Mouse (Mus musculus): Measurements from ENCODE around the gene Gm826. TPM values are rescaled to one million over a fixed set of nuclear protein-coding genes. Genes with fewer than 3 reads are reported as not detected.

Gene Gm826
- 0.95 TPM in 1 of 2 replicates, not detected in the other for polyA plus RNA-seq (2015; fragmentation: Nextera tagmentation; extraction: Ambion mirVana)

DNA sequence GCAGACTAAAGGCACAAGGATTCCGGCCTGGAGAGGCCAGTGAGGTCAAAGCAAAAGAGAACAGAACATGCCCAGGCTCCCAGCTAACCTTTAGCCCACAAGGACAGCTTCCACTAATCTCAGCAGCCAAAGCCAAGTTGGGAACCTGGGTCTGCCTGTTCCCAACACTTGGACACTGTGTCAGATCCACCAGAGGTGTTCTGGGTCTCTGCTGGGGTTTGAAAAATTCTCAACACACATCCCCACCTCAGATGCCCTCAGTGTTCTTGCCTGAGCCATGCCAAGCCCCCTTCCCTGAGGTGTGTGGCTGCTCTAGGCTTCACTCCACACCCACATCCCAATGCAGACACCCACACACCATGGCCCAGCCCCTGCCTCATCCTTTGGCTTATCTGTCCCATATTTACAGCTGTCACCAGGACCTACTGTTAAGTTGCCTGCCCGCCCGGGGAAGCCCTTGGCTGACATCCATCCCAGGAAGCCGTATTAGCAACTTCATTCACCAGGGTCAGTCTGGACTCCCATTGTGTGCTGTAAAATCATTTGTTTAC lies at the start of gene Gm826:
Gene Gm826, minus strand, starts transcription at position 52 of the 551 bp plus-strand sequence.
- H3K36me3 ChIP-seq: no peaks in the 10 kb centered on the region
- no peak for ATAC-seq (ENCODE audit: insufficient number of reproducible peaks, insufficient read depth, low FRiP score, low TSS enrichment, low read depth)
- no peaks in the 10 kb centered on the region for H3K27me3 ChIP-seq
- 69% methylated on average over 4 of the region's 4 CpGs for WGBS
- H3K4me3 ChIP-seq: no peak within 1 kb of the TSS
- no peak within 1 kb of the TSS for H3K27ac ChIP-seq
- H3K4me1 ChIP-seq: no peaks in the 10 kb centered on the region
- H3K9me3 ChIP-seq: no peaks in the 10 kb centered on the region
- H3K9ac ChIP-seq: no peak within 1 kb of the TSS
- no peak within 1 kb of the TSS for H3K4me2 ChIP-seq

DNA sequence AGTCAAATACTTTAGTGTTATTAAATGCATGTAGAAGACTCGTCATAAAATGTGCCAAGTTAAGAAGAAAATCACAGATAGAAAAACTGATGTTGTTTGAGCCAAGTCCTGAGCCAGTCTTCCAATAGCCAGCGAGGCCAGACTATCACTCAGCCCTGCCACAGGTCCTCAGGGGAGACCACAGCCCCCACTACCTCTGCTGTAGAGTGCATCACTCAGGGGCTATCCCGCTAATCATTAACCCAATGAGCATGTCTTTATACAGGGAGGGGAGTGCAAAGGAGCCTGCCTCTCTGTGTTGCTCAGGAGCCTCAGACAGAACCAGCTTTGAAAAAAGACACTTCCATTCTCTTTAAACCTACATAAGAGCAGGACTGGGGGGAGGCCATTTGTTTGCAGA lies 49.5 kb upstream of the Gm826 start:
- Histone ChIP-seq H3K27me3 (0 out of 2 replicates have a peak, but pooled peaks cover 2% of the 10 kb centered on the region), H3K4me1 (no peaks in the 10 kb centered on the region), H3K4me2 (no peak overlapping the region), H3K36me3 (no peaks in the 10 kb centered on the region), H3K9me3 (no peaks in the 10 kb centered on the region), H3K4me3 (no peak overlapping the region), H3K27ac (no peak overlapping the region), H3K9ac (no peak overlapping the region)
- no peak for ATAC-seq (ENCODE audit: insufficient number of reproducible peaks, insufficient read depth, low FRiP score, low TSS enrichment, low read depth)
- WGBS: 57% methylated on average over 3 of the region's 3 CpGs

DNA sequence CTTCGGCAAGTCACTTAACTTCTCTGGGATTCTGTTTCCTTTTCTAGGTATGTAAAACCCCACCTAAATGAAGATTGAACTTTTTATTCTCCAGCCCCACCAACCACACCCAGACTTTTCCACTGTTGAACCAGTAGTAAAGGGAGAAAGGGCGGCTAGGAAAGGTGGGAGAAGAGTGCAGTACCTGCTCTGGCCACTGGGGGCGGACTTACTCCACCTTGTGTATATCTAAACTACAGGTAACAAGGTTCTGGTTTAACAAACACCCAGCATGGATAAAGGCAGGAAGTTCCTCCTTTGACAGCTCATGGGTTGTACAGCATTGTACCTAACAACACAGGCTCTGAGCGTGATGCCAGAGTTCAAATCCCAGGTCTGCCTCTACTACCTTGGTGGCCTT lies 44.3 kb upstream of the Gm826 start:
- 44% methylated on average over 4 of the region's 4 CpGs for whole genome bisulfite sequencing
- Histone ChIP-seq H3K36me3 (no peaks in the 10 kb centered on the region), H3K4me3 (no peak overlapping the region), H3K27me3 (peaks cover 49% of the 10 kb centered on the region), H3K27ac (no peak overlapping the region), H3K9ac (no peak overlapping the region), H3K4me2 (no peak overlapping the region), H3K9me3 (no peaks in the 10 kb centered on the region), H3K4me1 (0 out of 2 replicates have a peak, but pooled peaks cover 5% of the 10 kb centered on the region)
- ATAC-seq (ENCODE audit: insufficient number of reproducible peaks, insufficient read depth, low FRiP score, low TSS enrichment, low read depth): no peak

DNA sequence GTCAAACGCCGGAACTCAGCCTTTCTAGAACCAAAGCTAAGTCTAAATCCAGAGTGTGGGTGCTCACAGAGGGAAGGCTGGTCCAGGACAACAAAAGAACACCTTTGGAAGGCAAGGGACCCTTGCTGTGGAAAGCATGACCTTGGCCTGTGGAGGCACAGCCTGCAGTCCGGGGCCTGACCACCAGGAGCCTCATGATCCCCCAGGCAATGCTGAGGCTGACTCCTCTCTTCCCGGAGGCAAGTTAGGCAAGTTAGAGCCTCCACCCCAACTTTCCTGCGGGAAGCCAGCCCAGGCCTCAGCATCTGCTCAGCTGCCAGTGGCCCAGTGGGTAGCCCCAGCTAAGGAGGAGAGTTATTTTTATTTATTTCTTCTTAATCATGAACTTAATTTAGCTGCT lies 42.3 kb upstream of the Gm826 start:
- no peak for ATAC-seq (ENCODE audit: insufficient number of reproducible peaks, insufficient read depth, low FRiP score, low TSS enrichment, low read depth)
- Histone ChIP-seq H3K4me3 (no peak overlapping the region), H3K36me3 (no peaks in the 10 kb centered on the region), H3K4me2 (no peak overlapping the region), H3K27me3 (peaks cover 69% of the 10 kb centered on the region), H3K4me1 (0 out of 2 replicates have a peak, but pooled peaks cover 5% of the 10 kb centered on the region), H3K9ac (no peak overlapping the region), H3K9me3 (no peaks in the 10 kb centered on the region), H3K27ac (no peak overlapping the region)
- WGBS: 38% methylated on average over 5 of the region's 5 CpGs

DNA sequence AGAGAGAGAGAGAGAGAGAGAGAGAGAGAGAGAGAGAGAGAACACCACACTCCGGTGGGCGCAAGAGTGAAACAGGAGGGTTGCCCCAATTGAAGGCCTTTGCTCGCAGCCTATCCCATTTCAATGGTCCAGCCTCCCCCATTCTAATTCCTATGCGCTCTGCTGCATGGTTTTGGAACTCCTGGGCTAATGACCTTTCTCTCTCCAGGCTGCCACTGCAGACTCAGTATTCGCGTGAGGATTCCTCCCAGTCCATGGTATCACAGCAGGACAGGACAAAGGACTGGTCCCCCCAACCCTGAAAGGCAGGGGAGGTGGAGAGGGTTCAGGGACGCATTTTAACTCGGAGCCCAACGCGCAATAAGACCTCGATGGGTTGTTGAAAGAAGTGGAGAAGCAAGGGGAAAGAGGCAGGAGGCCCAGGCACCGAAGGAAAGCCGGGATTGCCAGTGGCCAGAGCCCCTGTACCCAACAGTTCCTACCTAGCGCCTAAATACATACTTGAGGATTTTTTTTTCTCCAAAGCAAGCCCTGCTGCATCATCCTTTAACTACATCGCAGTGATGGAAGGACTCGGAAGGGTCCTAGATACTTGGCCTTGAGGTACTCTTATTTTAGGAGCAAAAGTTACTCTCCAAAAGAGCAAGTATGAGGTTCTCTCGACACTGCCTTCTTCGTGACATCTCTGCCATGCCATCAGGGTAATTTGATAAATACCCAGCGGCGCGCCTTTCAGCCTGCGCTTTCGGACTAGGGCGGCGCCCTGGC lies 35.9 kb upstream of the Gm826 start:
- no peak overlapping the region for H3K9ac ChIP-seq
- WGBS: 4% methylated on average over 25 of the region's 25 CpGs
- ATAC-seq (ENCODE audit: insufficient number of reproducible peaks, insufficient read depth, low FRiP score, low TSS enrichment, low read depth): no peak
- peaks cover 84% of the 10 kb centered on the region for H3K27me3 ChIP-seq
- H3K9me3 ChIP-seq: no peaks in the 10 kb centered on the region
- no peak overlapping the region for H3K27ac ChIP-seq
- H3K4me3 ChIP-seq: peak overlapping the region; percentile 65
- H3K4me2 ChIP-seq: peak overlapping the region; percentile 93
- H3K36me3 ChIP-seq: no peaks in the 10 kb centered on the region
- H3K4me1 ChIP-seq: peaks cover 46% of the 10 kb centered on the region

DNA sequence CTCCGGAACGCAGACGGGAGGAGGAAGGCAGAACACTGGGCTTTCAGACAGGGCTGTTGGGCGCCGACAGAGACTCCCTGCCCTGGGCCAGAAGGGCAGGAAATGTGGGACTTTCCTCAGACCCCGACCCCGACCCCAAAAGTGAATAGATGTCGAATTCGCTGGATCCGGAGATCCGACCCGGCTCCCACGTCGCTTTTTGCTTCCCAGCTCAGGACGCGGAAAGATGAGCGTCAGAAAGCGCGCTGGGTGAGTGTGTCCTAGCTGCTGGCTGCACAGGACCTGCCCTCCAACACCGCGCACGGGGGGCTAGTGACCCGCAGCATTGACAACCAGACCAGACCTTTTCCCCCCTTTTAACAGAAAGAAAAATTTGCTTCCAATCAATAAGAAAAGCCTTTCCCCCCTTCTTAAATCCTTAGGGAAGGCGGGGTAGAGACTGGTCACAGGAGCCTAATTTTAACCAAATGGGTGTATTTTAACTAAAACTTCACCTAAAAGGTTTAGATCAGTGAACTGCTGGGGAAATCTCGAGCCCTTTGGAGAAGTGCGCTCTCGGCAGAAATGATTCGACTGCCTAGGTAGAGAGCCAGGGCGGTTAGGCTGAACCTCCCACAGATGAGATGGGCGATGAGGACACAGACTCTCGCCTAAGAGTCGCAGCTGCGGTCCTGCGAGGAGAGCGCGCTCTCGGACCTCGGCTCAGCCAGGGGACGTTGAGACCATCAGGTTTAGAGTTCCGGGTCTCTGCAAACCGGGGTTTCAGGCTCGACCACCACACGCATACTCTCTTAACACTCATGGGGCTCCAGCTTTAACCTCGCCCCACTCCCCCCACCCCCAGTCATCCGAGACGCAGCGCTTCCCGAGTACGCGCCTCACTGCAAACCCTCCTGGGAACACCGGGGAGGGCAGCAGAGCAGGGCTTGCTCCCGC lies 34.7 kb upstream of the Gm826 start:
- H3K4me3 ChIP-seq: peak overlapping the region; percentile 65
- no peak overlapping the region for H3K27ac ChIP-seq
- H3K4me1 ChIP-seq: peaks cover 46% of the 10 kb centered on the region
- peak overlapping the region; percentile 93 for H3K4me2 ChIP-seq
- H3K27me3 ChIP-seq: peaks cover 79% of the 10 kb centered on the region
- H3K9me3 ChIP-seq: no peaks in the 10 kb centered on the region
- H3K9ac ChIP-seq: 0 out of 2 replicates have a peak overlapping the region, but pooled peaks have one; percentile 44
- H3K36me3 ChIP-seq: no peaks in the 10 kb centered on the region
- WGBS: under 1% methylated on average over 52 of the region's 52 CpGs
- ATAC-seq (ENCODE audit: insufficient number of reproducible peaks, insufficient read depth, low FRiP score, low TSS enrichment, low read depth): no peak

DNA sequence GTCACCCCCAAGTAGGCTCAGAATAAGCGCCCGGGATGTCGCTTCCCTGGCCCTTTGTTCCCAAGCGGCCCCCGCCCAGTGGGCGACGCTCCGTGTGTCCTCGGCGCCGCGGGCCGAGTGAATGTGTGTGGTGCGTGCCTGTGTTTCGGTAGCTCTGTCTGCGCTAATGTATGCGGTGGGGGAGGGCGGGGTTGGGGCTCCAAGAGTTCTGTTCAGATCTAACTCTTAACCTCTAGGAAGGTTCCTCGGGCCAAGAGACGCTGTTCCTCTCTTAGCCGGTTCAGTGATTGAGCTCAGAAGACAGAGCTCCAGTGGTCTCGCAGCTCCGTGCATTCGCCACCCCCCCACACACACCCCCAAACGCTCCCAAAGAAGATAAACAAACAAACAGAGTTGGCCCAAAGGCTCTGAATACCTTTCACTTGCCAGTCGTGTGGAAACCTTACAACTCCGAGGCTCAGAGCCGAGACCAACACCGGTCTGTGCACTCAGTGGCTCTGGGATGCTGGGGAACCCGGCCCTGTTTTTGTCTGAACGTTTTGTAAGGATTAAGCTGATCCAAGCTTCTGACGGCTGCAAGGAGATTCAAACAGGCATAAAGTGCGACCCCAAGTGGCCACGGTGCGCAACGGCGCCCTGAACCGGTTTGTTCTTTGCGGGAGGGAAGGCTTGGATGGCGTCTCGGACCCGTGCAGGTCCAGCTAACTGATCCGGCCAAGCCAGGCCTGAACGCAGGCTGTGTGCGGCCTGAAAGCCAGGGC lies 33.7 kb upstream of the Gm826 start:
- Histone ChIP-seq H3K4me2 (peak overlapping the region; percentile 93), H3K27ac (peak overlapping the region; percentile 90), H3K27me3 (peaks cover 77% of the 10 kb centered on the region), H3K9me3 (no peaks in the 10 kb centered on the region), H3K4me1 (peaks cover 50% of the 10 kb centered on the region), H3K36me3 (no peaks in the 10 kb centered on the region), H3K9ac (peak overlapping the region; percentile 84), H3K4me3 (peak overlapping the region; percentile 65)
- WGBS: under 1% methylated on average over 45 of the region's 45 CpGs
- ATAC-seq (ENCODE audit: insufficient number of reproducible peaks, insufficient read depth, low FRiP score, low TSS enrichment, low read depth): peak; percentile 45

DNA sequence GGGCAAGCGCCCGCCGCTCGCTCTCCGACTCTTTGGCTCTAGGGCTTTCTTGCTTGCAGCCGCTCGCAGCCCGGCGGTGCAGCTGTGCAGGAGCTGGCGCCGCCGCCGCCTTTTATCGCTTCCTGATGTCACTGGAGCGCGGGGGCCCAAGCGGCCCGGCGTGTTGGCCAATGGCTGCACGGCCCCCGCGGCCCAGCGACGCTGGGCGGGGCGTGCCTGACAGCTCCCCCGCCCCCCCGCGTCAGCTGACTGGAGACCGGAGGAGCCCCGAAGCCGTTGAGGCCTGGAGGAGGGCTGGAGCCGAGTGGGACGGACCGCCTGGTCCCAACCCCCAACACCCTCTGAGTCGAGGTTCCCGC lies 33.0 kb upstream of the Gm826 start, which contains the start of gene Mafb:
Gene Mafb, minus strand, starts transcription at position 86 of the 359 bp plus-strand sequence.
- peaks cover 77% of the 10 kb centered on the region for H3K27me3 ChIP-seq
- 0% methylated on average over 37 of the region's 37 CpGs for WGBS
- ATAC-seq (ENCODE audit: insufficient number of reproducible peaks, insufficient read depth, low FRiP score, low TSS enrichment, low read depth): peak; percentile 89
- H3K9ac ChIP-seq: peak within 1 kb of the TSS; percentile 84
- no peaks in the 10 kb centered on the region for H3K36me3 ChIP-seq
- peak within 1 kb of the TSS; percentile 93 for H3K4me2 ChIP-seq
- no peaks in the 10 kb centered on the region for H3K9me3 ChIP-seq
- peak within 1 kb of the TSS; percentile 65 for H3K4me3 ChIP-seq
- peaks cover 50% of the 10 kb centered on the region for H3K4me1 ChIP-seq
- H3K27ac ChIP-seq: peak within 1 kb of the TSS; percentile 90

DNA sequence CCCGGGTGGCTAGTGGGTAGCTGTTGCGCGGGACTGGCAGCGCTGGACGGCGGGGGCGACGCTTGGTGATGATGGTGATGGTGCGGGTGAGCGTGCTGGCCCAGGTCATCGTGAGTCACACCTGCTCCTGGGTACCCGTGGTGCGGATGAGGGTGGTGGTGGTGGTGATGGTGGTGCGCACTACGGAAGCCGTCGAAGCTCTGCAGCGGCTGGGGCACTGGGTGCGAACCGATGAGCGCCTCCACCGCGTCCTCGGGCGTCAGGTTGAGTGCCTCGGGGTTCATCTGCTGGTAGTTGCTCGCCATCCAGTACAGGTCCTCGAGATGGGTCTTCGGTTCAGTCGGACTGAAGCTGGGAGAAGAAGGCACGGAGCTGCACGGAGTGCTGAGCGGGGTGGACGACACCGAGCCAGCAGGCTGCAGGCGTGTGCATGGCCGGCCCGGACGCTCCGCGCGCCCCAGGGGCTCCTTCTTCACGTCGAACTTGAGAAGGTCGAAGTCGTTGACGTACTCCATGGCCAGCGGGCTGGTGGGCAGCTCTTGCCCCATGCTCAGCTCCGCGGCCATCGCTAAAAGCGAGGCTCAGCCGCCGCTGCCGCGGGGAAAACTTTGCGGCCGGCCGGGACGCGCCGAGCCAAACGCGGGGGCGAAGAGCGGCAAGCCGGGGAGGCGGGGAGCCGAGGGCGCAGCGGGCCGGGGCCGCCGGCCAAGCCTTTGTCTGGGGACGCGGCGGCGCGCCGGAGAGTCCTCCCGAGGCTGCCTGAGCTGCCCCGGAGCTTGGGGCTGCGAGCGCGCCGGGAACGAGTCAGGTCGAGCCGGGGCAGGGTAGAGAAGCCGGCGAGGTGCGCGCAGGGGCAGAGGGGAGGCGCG lies 32.4 kb upstream of the Gm826 start:
- H3K36me3 ChIP-seq: no peaks in the 10 kb centered on the region
- H3K4me1 ChIP-seq: peaks cover 56% of the 10 kb centered on the region
- peak overlapping the region; percentile 93 for H3K4me2 ChIP-seq
- peak overlapping the region; percentile 65 for H3K4me3 ChIP-seq
- WGBS: under 1% methylated on average over 94 of the region's 95 CpGs
- no peak for ATAC-seq (ENCODE audit: insufficient number of reproducible peaks, insufficient read depth, low FRiP score, low TSS enrichment, low read depth)
- H3K9me3 ChIP-seq: no peaks in the 10 kb centered on the region
- H3K27ac ChIP-seq: peak overlapping the region; percentile 90
- H3K27me3 ChIP-seq: peaks cover 77% of the 10 kb centered on the region
- H3K9ac ChIP-seq: peak overlapping the region; percentile 84

Measured in embryonic facial prominence, embryonic 13.5 days (tissue).